Mouse (Mus musculus): ENCODE results near the gene Rbm38.

Gene Rbm38

DNA sequence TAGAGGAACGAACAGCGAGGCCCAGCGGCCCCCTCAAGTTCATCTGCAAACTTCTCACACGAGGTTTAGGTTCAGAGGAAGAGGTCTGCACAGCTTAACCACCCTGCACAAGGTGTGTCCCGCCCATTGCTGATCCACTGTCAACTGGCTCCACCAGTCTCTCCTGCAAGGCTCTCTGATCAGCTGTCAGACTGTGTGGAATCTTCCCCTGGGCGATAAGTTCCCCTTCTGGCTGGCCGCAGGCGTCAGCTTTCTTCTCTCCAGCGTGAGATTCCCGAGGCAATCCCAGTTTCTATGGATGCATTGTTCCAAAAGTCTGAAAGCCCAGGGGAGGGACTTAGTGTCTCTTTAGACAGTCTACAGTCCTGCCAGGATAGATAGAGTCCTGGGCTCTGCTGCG lies 38.0 kb downstream of the Rbm38 start:
- 66% methylated on average over 11 of the region's 11 CpGs for WGBS

DNA sequence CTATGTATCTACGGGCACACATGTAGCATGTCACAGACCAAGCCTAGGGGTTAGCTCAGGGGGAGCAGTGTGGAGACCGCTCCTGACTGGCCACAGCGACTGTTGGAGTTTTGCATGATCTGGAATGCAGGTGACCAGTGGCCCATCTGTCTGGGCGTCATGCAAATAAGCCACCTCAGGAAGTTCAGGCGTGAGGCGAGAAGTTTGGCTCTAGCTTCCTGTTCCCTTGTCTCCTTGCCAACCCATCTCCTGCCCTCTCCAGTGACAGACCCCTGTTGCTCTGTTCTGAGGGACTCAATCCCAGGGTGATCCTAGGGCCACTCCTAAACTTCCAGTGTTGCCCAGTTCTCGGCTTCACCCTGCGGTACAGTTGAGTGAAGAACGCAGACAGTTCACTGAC lies 40.2 kb downstream of the Rbm38 start:
- whole genome bisulfite sequencing, result 87% methylated on average over 9 of the region's 9 CpGs

DNA sequence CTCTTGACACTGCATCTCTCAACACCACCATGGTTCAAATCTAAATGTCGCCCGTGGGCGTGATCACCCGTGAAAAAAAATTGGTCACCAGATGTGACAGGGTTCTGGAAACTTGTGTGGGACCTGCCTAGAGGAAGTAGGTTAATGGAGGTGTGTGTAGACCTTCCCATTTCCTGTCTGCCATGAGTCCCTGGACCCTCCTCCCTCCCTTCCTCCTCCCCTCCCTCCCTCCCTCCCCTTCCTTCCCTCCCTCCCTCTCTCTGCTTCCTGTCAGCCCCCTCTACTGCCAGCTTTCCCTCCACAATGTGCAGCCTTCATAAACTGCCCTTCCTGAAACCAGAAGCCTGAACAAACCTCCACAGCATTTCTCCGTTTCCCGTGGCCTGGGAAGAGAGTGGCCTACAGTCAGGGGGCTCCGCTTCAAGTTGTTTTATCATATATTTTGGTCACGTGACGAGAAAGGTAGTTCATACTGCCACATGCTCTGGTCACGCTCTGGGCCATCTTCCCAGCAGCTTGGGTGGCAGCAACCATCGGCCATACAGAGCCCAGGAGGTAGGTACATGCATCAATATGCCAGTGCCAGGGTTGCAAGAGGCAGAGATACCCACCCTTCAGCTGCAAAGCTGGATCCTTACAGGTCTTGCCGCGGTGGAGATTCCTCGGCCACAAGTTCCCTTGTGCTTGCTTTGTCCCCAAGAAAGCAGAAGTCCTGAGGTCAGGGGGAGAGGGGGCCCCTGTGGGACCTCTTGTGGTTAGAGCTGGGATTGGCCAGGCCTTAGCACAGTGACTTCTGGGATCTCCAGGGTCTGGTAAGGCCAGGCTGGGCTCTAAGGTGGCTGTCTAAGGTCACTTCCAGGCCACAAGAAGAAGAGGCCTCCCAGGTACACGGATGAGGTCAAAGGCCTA lies 41.4 kb downstream of the Rbm38 start:
- 79% methylated on average over 15 of the region's 15 CpGs for WGBS

DNA sequence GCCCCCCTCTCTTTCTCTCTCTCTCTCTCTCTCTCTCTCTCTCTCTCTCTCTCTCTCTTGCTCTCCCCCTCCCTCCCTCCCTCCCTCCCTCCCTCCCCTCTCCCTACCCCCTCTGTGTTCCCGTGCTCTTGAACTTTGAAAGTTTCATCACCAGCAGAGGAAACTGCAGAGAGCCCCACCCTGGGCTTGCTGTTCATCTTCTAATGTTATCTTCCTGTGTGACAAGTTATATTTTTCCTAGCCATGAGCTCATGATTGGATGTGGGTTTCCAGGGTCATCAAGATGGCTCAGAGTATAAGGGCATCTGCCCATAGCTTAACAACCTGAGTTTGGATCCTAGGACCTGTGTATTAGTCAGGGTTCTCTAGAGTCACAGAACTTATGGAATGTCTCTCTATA lies 42.9 kb downstream of the Rbm38 start:
- WGBS, result 69% methylated on average over 1 of the region's 1 CpGs

DNA sequence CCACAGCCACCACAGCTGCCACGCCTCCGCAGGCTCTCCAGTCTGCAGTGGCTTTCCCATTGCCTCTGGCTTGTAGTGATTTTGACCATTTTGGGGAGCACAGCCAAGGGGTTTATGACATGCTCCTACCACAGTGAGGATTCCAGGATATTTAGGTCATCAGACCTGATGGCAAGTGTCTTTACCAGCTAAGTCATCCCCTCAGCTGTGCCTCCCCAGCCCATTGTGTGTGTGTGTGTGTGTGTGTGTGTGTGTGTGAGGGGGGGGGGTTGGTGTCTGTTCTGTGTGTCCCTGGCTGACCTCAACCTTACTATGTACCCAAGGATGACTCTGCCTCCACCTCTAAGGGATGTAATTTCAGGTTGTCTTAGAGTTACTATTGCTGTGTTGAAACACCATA lies 44.6 kb downstream of the Rbm38 start:
- 92% methylated on average over 2 of the region's 2 CpGs for WGBS

DNA sequence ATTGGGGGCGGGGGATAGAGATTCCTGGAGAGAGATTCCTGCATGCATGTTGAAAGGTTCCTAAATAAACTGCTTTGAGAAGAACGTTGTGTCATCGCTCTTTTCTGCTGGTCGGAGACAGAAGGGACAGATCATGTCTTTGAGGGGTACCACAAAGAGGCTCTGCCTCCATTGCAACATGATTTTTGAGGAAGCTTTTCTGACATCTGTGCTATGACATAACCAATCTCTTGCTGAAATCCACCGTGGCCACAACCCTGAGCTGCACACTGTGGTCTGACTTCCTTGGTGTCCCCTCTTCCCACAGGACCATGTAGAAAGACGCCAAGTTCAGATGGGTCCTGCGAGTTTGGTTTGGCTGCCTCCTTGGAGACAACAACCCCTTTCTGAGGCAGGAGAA lies 52.6 kb downstream of the Rbm38 start:
- WGBS, result 86% methylated on average over 7 of the region's 7 CpGs

DNA sequence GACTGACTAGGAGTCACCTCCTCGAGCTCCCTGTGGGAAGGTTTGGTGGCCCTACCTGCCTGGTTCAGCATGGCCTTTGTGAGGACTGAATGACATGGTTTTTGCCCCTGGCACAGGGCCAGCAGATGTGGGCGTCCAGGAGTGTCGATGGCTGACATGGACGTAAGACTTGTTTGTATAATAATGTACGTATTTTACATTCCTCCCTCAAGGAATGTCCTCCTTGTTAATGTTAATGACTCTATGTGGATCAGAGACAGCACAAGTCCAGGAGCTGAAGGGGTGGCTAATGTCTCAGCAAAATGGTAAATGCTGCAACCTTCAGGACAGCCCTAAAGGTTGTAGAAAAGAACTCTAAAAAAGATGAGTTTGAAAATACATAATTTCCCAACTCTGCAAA lies 53.4 kb downstream of the Rbm38 start:
- WGBS, result 79% methylated on average over 5 of the region's 5 CpGs

DNA sequence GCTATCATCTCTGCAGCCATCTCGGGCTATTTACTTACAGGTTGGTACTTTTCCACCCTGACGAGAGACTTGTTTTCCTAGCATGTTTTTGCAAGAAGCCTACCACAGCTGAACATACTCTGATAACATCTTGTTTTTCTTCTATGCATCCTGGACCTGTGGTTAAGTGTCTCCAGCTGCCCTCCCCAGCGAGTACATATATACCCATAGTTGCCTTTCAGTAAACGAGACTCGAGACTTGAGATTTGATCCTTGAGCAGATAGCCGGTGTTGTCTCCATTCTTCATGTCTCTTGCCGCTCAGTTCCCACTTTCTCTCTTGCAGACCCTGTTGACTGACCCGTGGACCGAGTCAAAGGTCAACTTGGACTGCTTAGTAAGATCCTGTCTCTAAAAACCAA lies 56.6 kb downstream of the Rbm38 start:
- 85% methylated on average over 9 of the region's 9 CpGs for WGBS

DNA sequence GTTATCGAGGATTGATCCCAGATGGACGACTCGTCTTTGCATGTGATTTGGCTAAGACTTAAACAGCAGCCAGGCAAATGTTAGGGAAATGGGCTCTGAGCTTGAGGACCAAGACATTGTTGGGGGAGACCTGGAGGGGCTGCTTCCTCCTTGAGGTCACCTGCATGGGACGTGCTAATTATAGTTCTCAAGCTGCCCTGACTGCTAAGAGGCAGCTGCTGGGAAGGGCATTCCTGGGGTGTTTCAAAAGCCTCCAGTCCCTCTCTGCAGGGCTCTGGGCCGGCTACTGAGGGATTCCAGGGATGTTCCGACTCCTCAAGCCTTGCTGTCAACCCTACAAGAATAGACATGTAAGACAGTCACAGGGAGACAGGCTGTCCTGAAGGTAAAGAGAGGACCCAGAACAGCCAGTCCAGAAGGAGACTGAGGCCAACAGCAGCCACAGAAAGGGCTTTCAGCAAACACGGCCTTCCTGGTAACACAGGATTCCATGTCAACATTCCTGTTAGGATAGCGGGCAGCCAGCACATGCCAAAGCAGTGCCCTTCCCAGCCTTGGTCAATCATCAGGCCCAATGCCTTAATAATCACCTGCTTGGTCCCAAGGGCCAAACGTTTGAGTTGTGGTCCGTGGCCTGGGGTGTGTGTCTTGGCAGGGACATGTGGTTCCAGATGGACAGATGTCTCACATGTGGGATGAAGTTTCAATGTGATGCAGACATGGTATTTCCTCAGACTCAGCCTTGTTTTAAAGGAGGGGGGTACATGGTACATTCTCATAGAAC lies 59.7 kb downstream of the Rbm38 start:
- WGBS, result 77% methylated on average over 10 of the region's 10 CpGs

DNA sequence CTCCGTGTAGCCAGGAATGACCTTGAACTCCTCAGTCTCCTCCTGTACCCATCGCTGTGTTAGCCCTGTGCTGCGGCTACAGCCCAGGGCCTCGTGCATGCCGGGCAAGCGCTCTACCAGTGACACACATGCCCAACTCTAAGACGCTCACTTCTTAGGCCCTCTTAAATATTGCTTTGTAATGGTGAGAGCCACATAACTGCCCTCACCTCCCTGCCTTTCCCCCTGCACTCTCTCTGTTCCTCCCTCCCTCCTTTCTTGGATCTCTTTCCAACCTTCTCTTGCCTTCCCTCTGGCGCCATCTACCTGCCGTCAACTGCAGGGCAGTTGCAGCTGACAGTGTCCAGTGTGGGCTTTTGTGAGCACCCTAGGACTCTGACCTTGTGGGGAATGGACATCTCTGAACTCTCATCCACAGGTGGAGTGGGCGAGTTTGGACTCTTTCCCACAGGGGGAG lies 60.5 kb downstream of the Rbm38 start:
- 41% methylated on average over 10 of the region's 10 CpGs for WGBS

DNA sequence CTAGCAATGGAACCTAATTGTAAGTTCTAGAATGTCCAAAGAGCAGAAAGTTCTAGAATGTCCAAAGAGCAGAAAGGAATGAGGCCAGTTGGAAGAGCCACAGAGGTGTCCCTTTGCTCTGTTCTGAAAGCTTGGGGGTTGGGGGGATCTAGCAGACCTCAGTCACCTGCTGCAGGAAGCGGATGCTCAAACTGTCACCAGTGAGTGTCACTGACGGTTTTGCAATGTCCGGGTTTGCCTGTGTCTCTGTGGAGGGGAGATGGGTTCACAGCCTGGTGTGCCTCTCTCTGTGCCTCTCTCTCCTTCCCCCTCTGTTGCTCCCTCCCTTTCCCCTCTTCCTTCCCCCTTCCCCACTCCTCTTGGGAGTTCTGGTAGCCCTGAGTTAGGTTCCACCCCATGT lies 62.4 kb downstream of the Rbm38 start:
- 95% methylated on average over 3 of the region's 3 CpGs for WGBS

DNA sequence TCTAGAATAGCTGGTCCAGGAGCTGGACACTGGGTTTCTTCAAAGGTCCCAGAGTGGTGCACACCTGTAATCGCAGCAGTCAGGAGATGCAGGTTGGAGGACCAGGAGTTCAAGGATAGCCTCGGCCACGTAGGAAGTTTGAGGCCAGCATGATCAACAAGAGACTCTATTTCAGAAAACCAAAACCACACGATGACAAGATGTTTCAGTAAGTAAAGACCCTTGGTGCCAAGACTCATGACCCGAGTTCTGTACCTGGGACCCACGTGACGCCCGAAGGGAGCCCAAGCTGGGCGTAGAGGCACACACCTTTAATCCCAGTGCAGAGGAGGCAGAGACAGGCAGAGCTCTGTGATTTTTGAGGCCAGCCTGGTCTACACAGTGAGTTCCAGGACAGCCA lies 62.8 kb downstream of the Rbm38 start:
- WGBS, result 88% methylated on average over 9 of the region's 9 CpGs

DNA sequence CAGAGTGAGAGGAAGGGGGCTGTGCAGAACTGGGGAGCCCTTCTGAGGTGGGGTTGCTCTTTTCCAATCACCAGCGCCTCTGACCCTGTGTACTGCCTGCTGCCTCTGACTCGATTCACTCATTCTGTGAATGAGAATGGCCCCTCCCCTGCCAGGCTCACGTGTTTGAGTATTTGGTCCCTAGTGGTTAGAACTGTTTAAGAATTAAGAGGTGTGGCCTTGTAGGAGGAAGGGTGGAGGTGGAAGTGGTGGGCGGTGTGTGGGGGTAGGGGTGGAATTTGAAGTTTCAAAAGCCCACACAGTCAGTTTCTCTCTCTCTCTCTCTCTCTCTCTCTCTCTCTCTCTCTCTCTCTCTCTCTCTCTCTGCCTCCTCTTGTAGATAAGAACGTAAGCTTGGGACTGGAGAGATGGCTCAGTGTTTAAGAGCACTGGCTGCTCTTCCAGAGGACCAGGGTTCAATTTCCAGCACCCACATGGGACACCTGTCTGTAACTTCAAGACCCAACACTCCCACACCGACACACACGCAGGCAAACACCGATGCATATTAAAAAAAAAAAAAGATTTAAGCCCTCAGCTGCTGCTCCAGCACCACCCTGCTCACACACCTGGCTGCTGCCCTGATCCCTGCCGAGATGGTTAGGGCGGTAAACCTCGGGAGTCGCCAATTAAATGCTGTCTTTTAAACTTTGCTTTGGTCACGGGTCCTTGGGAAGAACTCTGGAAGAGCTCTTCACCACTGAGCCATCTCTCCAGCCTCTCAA lies 63.6 kb downstream of the Rbm38 start:
- WGBS, result 28% methylated on average over 13 of the region's 13 CpGs

Data from cerebral cortex, adult 2 months (tissue).